Mouse (Mus musculus): ENCODE data around the gene Rarres2. TPM values are rescaled to one million over a fixed set of nuclear protein-coding genes. Genes with fewer than 3 reads are reported as not detected.

Gene Rarres2
- total RNA-seq, 2 experiments from 2014 or later = 15.1 to 16.5 TPM

DNA sequence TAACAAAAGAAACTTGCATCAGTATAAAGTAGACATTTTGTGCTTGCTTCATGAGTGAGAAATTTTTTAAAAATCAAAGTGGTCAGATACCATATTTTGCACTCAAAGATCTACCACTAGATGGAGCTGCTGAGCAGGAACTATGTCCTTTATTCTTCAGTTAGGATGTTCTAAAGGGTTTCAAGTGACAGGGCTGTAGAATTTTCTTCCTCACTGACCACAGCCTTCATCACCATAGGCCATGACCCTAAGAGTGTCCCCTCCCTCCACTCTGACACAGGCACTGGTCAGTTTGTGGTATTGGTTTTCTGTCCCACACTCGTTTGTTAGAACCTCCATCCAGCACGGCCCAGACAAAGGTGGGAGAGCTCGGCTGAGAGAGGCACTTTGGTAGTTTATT is 9.4 kb upstream of the Rarres2 start:
- peak in 1 of 2 experiments; percentile 43 for DNase-seq (ENCODE audit: extremely low spot score in 1 of 2, low spot score in 1 of 2)

DNA sequence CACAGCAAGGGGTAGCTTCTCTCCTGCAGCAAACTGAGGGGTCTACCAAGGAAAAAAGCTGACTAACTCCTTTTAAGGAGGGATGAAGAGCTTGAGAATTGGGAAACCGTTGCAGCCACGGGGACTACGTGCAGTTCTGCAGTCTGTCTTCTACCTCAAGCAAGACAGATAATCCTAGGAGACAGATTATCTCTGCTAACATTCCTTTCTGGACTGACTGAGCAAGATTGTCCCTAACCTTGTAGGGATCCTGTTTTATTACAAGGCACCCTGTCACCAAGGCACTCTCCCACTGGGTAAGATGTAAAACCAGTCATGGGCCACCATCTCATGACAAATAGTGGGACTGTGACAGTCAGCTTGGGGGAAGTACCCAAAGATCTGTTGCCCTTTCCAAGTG is 8.7 kb upstream of the Rarres2 start:
- DNase-seq (ENCODE audit: extremely low spot score in 1 of 2, low spot score in 1 of 2) = no peak

DNA sequence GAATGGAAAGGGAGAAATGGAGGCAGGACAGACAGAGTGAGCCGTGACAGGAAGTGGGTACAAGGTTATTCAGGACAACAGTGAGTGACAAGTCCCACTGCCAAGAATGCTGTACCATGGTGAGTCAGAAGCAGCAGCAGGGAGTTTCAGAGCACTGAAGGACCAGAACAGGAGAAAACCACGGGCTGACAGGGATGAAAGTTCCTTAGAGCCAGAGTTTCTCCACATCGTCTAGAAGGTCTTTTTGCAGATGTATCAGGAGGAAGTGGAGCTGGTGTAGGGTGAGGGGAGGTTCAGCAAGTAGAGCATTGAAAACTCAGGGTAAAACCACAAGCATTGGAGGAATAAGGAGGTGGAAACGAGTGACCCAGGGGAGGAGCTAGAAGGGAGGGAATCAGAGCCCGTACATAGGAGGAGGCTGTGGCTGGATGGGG is 6.6 kb upstream of the Rarres2 start:
- DNase-seq (ENCODE audit: extremely low spot score in 1 of 2, low spot score in 1 of 2) = no peak

DNA sequence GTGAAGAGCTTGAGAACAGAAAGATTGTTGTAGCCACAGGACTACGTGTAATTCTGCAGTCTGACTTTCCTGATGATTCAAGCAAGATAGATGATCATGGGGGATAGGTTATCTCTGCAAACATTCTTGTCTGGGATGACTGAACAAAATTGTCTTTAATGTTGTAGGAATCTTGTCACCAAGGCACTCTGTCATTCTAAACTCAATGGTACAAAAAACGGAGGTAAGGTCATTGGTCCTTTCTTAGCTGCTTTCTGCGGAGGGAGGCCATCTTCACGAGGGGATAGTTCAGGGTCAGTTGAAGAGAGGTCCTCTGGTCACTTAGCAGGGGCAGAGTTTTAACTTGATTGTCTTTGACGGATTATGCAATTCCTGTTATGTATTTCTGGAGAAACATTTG is 6.1 kb upstream of the Rarres2 start:
- no peak for DNase-seq (ENCODE audit: extremely low spot score in 1 of 2, low spot score in 1 of 2)

DNA sequence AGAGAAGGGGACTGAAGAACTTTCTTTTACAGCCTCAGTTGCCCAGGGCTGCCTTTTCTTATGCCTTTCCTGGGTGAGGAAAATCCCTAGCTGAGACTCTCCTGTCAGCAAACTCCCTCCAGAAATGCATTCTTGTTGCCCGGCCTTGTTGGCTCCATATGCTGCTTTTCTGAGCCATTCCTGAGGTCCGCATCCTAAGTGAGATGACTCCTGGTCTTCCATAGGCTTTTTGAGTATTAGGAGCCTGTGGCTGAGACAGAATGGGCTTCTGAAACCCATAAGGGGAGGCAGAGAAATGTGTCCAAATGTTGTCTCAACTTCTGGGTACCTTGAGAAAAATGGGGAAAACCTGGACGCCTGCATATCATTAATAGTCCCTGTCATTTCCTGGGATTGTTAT is 1.4 kb upstream of the Rarres2 start:
- no peak for DNase-seq (ENCODE audit: extremely low spot score in 1 of 2, low spot score in 1 of 2)

DNA sequence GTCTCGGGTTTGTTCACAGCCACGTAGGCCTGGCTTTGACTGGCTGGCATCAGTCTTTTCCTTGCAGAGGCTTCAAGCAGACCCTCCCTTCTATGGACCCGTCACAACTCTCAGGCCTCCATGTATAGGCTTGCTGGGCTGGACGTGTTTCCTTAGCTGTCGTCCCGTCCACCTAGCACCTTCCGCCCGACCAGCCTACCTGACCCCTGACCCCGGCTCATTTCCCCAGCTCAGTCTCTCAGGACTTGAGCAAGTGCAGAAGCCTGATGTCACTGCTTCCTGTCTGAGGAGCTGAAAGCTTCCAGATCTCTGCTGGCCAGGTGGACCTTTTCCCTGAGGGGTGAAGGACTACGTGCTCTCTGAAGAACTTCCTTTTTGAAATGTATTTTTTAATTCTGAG is 691 bp upstream of the Rarres2 start:
- DNase-seq (ENCODE audit: extremely low spot score in 1 of 2, low spot score in 1 of 2) = no peak

DNA sequence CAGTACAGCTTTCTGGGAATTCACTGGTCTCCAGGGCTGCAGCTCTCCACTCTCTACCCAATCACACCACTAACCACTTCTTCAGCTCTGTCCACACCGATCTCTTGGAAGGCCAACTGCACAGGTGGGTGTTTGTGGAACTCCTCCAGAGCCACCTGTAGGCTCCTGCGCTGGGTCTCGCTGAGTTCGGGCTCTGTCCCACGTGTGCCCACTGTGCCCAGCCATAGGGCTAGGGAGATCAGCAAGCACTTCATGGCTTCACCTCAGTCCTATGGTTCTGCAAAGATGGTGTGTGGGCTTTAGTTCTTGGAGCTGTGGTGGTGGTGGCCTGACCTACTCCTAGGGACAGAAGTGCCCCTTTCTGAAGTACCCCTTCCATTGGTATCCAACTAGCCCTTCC is 575 bp downstream of the Rarres2 start:
- no peak for DNase-seq (ENCODE audit: extremely low spot score in 1 of 2, low spot score in 1 of 2)

DNA sequence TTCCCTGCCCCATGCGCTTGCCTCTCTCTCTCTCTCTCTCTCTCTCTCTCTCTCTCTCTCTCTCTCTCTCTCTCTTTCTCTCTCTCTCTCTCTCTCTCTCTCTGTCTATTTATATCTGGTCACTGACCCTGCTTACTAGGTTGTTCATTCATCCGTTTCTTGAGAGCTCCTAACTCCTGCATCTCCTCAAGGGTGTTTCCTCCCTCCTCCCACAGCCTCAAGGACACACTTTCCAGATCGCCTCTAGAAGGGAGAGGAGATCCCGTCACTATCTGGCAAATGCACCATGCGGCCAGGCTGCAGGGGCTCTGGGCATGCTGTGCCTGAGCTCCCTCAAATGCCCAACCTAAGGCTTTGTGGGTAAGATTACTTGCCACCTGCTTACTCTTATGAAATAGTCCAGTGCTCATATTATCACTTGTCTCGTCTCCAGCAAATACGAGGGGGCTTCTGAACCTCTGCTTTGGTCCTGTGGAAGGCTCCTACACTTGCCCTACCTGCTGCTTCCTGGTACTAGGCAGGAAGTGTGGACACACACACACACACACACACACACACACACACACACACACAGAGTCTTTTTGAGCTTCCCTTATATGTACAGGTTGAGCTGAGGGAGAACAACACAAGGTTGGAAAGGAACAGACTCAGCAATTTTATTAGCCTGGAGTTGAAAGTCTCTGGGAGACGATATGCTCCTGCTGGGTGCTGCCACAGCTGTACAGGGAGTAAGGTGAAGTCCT is 3.4 kb downstream of the Rarres2 start:
- DNase-seq (ENCODE audit: extremely low spot score in 1 of 2, low spot score in 1 of 2) = no peak

DNA sequence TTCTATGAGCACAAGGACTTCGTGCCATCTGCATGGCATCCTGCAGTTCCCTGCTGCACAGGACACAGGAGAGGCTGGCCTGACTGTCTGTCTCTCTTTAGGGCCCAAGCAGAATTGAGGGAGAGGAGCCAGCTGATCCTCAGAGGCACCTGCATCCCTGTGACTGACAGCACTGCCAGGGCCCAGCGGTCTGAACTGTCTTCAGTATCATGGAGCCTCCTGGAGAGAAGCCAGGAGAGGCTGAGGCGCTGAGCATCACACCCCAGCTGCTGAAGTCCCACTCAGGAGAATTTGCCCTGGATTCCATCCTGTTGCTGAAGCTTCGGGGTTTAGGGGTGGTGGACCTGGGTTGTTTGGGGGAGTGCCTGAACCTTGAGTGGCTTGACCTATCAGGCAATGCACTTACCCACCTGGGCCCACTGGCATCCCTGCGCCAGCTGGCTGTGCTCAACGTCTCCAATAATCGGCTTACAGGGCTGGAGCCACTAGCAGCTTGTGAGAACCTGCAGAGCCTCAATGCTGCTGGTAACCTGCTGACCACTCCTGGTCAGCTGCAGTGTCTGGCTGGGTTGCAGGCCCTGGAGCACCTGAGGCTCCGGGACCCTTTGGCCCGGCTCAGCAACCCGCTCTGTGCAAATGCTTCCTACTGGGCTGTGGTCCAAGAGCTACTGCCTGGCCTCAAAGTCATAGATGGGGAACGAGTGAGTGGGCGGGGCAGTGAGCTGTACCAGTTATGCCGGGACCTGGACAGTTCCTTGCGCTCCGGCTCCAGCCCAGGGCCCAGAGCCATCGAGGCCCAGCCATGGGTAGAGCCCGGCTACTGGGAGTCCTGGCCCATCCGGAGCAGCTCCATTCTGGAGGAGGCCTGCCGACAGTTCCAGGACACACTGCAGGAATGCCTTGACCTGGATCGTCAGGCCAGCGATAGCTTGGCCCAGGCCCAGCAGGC is 4.3 kb downstream of the Rarres2 start:
- DNase-seq (ENCODE audit: extremely low spot score in 1 of 2, low spot score in 1 of 2) = no peak

DNA sequence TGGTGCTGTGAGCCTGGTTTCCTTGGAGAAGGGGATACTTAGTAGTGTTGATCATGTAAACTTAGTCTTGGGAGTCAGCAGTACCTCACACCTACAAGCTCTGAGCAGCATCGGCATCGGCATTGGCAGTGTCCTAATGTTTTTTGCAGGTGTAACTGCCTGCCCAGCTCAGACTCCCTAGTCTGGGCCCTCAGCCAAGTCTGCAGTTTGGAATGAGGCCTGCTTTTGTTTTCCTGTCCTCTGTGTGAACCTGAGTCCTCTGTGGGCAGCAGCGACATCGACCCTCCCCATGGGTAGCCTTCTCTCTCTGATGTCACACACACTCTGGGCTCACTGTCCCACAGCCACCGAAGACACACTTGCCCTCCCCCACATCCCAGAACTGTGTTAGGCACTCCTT is 6.3 kb downstream of the Rarres2 start:
- DNase-seq (ENCODE audit: extremely low spot score in 1 of 2, low spot score in 1 of 2) = no peak

DNA sequence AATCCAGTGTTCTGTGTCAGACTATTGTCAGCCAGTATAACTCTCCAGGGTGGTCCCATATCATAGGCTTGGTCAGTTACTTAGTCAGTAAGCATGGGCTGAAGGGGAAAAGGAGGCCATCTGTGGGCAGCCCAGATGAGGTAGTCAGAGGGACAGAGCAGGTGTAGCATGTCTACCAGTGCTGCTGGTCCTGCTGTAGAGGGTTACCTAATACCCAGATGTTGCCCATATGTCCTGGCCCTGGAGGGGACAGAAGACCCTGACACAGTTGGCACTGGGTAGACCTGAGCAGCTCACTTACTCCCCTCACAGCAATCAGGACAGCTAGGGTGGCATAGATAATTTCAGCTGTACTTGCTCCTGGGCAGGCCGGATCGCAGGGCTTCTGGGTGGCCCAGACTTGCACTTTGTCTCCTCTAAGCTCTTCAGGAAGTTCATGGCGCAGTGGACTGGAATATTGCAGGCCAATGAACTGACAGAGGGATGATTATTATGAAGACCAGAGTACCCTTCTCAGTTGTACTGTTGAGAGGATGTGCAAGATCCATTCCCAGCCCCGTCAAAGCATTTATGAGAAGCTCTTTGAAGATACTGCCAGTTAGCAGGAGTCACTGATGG is 6.8 kb downstream of the Rarres2 start:
- DNase-seq (ENCODE audit: extremely low spot score in 1 of 2, low spot score in 1 of 2) = no peak

DNA sequence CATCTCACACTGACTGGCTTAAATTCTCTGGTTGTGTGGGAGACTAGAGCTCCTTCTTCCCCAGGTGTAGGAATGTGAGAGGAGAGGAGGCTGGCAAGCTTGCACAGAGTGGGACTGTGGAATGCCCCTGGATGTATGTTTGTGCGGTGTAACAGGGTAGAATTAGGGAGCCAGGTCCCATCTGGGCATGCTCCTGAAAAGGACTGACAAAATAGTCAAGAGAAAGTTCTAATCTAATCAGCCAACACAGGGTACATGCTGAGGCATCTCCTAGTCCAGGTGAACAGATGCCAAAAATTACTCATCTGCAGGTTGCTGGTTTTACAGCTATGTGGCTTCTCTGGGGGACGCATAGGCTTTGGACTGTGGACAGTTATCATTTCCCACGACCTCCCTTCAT is 16.6 kb downstream of the Rarres2 start:
- no peak for DNase-seq (ENCODE audit: extremely low spot score in 1 of 2, low spot score in 1 of 2)

DNA sequence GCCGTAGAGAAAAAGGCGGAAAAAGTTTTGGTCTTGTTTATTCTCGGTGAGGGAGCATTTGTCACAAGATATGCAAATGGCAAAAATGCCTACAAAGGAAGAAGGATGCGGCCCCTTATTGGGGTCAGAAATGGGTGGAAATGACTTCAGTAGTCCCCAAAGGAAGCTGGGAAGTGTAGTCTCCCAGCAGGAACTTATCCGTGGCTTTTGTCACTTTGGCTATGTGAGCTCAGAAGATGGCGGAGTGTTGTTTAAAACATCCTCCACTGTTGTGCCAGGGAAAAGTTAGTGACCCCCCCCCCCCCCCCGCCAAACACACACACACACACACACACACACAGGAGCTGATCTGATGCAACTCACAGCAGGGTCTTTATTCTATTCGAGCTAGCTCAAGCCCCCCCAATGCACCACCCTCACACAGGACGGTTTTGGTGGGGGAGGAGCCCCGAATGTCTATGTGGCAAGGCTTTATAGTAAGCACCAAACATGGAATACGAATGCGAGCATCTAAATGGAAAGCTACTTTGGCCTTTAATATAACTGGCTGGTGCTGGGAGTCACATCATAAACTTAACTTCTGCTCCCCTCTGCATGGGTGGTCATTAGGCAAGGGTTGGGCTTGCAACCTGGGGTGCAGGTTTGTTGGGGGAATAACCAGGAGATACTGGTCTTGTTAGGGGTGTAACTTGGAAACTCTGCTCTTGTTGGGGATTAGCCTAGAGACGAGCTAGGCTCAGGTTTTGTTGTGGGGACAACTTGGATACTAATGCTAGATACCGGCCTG is 17.3 kb downstream of the Rarres2 start:
- DNase-seq (ENCODE audit: extremely low spot score in 1 of 2, low spot score in 1 of 2) = peak in 1 of 2 experiments; percentile 26

DNA sequence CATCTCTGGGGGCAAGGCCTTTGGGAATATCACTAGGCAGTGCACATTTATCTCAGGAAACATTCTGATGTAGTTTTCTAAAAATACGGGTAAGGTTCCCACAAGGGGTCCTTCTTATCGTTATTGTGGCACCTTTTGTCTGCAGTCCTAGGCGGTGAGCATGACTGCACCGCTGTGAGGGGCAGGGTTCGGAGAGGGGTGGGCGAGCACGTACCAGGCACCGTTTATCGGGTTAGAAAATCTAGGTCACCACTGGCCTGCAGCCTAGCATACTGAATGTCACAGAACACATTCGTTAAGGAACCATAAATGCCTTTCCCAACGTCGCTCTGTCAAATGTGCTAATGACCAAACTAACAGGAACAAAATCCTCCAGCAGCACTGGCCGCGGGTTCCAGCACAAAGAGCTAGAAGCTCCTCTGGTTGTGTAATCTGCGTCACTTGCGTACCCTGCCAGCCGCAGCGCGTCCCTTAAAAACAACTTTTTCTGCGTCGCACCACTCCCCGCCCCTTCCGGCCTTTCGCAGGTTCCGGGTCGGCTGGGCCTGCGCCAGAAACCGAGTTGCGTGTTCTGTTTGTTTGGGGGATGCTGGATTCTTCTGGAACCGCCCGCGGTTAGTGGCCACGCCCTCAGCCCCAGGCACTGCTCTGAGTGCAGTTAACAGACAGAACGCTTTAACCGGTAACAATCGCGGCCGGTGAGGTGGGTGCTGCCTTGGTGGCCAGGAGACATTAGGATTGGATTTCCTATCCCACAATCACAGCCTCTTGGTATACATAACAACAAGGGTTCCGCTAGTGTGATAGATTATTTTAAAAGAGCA is 18.1 kb downstream of the Rarres2 start, which contains the start of gene Lrrc61:
Gene Lrrc61 (plus strand): TSS at position 517 of the 824 bp plus-strand sequence.
- DNase-seq (ENCODE audit: extremely low spot score in 1 of 2, low spot score in 1 of 2) = peak; percentile 97 to 98

DNA sequence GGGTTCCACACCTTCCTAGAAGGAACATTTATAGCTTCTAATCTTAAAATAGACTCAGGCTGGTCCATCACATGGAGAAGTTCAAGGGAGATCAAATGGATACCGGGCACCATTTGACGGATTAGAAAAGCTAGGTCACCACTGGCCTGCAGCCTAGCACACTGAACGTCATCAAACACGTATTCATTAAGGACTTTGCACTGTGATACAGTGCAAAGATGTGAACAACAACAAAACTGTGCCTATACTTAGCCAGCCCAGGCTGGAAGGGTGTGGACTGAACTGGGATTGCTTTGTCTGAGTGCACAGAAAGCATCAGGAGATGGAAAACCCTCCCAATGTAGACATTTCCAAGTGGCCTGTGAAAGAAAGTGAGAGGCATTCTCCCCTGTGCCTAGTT is 18.8 kb downstream of the Rarres2 start:
- DNase-seq (ENCODE audit: extremely low spot score in 1 of 2, low spot score in 1 of 2) = no peak

DNA sequence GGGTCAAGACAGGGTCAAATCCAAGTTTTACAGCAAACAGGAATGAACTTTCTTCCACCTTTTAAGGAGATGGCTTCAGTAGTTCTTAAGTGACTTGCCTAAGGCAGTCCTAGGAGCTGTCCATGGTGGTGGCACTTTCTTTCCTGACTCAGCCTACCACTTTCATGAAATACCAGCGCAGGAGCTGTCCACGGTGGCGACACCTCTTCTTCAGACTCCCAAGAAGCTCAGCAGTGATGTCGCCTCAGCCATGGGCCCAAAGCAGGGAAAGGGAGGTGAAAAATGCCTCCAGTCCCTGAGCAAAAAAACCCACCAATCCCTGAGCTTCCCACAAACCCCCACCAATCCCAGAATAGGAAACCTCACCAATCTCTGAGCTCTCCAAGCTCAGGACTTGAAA is 19.7 kb downstream of the Rarres2 start:
- no peak for DNase-seq (ENCODE audit: extremely low spot score in 1 of 2, low spot score in 1 of 2)

DNA sequence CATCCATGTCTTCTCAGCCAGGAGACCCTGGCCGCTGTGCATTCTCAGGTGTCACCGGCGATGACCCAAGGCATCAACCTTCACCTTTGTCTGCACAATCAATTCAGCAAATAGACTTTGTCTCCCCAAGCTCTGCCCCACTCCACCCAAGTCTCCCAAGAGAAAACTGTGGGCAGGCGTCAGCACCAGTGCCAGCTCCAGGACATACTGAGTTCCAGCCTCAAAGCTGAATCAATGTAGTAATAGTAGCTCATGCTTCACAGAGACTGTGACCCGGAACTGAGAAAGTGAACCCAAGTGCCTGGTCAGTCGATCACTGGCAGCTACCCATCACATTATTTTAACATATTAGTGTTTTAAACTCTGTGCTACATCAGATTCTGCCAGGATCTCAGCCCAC is 24.3 kb downstream of the Rarres2 start:
- no peak for DNase-seq (ENCODE audit: extremely low spot score in 1 of 2, low spot score in 1 of 2)

DNA sequence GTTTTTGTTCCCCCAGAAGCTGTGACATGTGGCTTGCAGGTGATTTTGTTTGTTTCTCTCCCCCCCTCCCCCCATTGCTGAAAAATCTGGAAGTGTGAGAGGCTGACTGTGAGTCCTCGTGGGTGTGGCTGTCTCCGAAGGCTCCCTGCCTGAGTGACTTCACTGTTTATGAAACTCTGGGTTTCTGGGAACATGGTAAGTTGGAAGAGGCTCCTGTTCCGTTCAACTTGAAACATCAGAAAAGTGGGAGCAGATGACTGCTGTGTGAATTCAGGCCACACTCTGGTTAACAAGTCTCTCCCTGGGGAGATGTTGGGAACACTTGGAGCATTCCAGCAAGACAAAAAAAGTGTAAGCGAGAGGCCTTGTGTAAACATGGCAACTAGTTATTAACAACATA is 25.7 kb downstream of the Rarres2 start:
- DNase-seq (ENCODE audit: extremely low spot score in 1 of 2, low spot score in 1 of 2) = no peak

DNA sequence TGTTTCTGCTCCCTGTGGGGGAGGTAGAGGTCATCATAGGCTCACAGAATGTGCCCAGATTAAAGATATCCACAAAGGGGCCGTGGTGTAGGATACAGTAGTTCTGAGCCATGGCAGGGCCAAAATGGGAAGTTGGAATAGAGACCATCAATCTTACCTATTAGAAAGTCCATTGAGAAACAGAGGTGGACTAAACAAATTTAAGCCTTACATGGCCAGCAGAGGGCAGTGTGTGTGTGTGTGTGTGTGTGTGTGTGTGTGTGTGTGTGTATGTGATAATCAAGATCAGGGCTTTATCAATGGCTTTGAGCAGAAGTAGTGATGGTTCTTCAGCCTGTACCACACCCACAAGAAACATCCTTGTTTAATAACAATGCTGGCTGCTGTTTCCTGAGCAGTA is 26.3 kb downstream of the Rarres2 start:
- peak in 1 of 2 experiments; percentile 54 for DNase-seq (ENCODE audit: extremely low spot score in 1 of 2, low spot score in 1 of 2)

Data from layer of hippocampus, postnatal 25 days (tissue).